Mouse (Mus musculus): ENCODE results near the gene Amz2.

- TF ChIP-seq CTCF (conservative IDR thresholded peaks at IDR 0.05; ENCODE audit: low read length) = peak; percentile 54; the same call in 1 of the 2 replicates
- TF ChIP-seq POU5F1 (IDR thresholded peaks at IDR 0.05; ENCODE audit: borderline replicate concordance, low read length) = no peak
- TF ChIP-seq NANOG (IDR thresholded peaks at IDR 0.05; ENCODE audit: borderline replicate concordance, low read length) = no peak
These were observed 18.9 kb downstream of the Amz2 start for GRCm38 (mm10) chr11:109444600-109444999.

Measured in E14TG2a.4 (cell line).